Mouse (Mus musculus): ENCODE data around the gene Bcas1. TPM values are rescaled to one million over a fixed set of nuclear protein-coding genes. Genes with fewer than 3 reads are reported as not detected.
A peak's percentile ranks its signal among the peaks of the same experiment; 100 is the strongest.

Bcas1 gene
- polyA plus RNA-seq, 1 experiment from 2014 or later = 33.0 TPM

GRCm38 (mm10) chr2:170373391-170373790, 54.3 kb downstream of the Bcas1 start:
- 89% methylated on average over 10 of the region's 10 CpGs for WGBS
- Histone ChIP-seq H3K36me3 (ENCODE audit: control insufficient read depth, insufficient read depth, low read length) (no peaks in the 10 kb centered on the region), H3K9me3 (ENCODE audit: control insufficient read depth, low read length) (no peaks in the 10 kb centered on the region), H3K27ac (replicated peaks) (no peak overlapping the region), H3K4me1 (replicated peaks; ENCODE audit: control insufficient read depth, insufficient read depth) (no peaks in the 10 kb centered on the region), H3K4me2 (replicated peaks; ENCODE audit: low read depth) (no peak overlapping the region), H3K4me3 (ENCODE audit: low read depth, low read length) (no peak overlapping the region), H3K9ac (ENCODE audit: low read length) (no peak overlapping the region), H3K27me3 (ENCODE audit: control insufficient read depth, insufficient read depth, low read length) (no peaks in the 10 kb centered on the region)
- no peak for TF ChIP-seq EP300 (optimal IDR thresholded peaks at IDR 0.05)
- no peak for TF ChIP-seq CTCF (IDR thresholded peaks at IDR 0.05; ENCODE audit: low read depth)
- DNase-seq (ENCODE audit: low spot score) (no peak), ATAC-seq (ENCODE audit: low FRiP score, low TSS enrichment) (no peak)

- no peak for DNase-seq (ENCODE audit: low spot score)
- TF ChIP-seq CTCF (IDR thresholded peaks at IDR 0.05; ENCODE audit: low read depth) = no peak
- TF ChIP-seq EP300 (optimal IDR thresholded peaks at IDR 0.05) = no peak
- H3K27ac ChIP-seq (replicated peaks) = no peak overlapping the region
These were observed 62.0 kb downstream of the Bcas1 start for GRCm38 (mm10) chr2:170365676-170366075.

GRCm38 (mm10) chr2:170365271-170365670, 62.4 kb downstream of the Bcas1 start:
- DNase-seq (ENCODE audit: low spot score) (no peak), ATAC-seq (ENCODE audit: low FRiP score, low TSS enrichment) (no peak)
- WGBS = 24% methylated on average over 3 of the region's 3 CpGs
- Histone ChIP-seq H3K4me1 (replicated peaks; ENCODE audit: control insufficient read depth, insufficient read depth) (no peaks in the 10 kb centered on the region), H3K27me3 (ENCODE audit: control insufficient read depth, insufficient read depth, low read length) (no peaks in the 10 kb centered on the region), H3K9ac (ENCODE audit: low read length) (no peak overlapping the region), H3K9me3 (ENCODE audit: control insufficient read depth, low read length) (no peaks in the 10 kb centered on the region), H3K4me3 (ENCODE audit: low read depth, low read length) (no peak overlapping the region), H3K36me3 (ENCODE audit: control insufficient read depth, insufficient read depth, low read length) (no peaks in the 10 kb centered on the region), H3K4me2 (replicated peaks; ENCODE audit: low read depth) (no peak overlapping the region), H3K27ac (replicated peaks) (no peak overlapping the region)
- no peak for TF ChIP-seq EP300 (optimal IDR thresholded peaks at IDR 0.05)
- no peak for TF ChIP-seq CTCF (IDR thresholded peaks at IDR 0.05; ENCODE audit: low read depth)

More at GRCm38 (mm10) chr2:170365676-170366075, 62.0 kb downstream of the Bcas1 start:
- Histone ChIP-seq H3K4me1 (replicated peaks; ENCODE audit: control insufficient read depth, insufficient read depth) (no peaks in the 10 kb centered on the region), H3K27me3 (ENCODE audit: control insufficient read depth, insufficient read depth, low read length) (no peaks in the 10 kb centered on the region), H3K4me3 (ENCODE audit: low read depth, low read length) (no peak overlapping the region), H3K9me3 (ENCODE audit: control insufficient read depth, low read length) (no peaks in the 10 kb centered on the region), H3K4me2 (replicated peaks; ENCODE audit: low read depth) (no peak overlapping the region), H3K36me3 (ENCODE audit: control insufficient read depth, insufficient read depth, low read length) (no peaks in the 10 kb centered on the region), H3K9ac (ENCODE audit: low read length) (no peak overlapping the region)
- ATAC-seq (ENCODE audit: low FRiP score, low TSS enrichment) = no peak
- WGBS = 82% methylated on average over 2 of the region's 2 CpGs

- 59% methylated on average over 16 of the region's 16 CpGs for WGBS
- TF ChIP-seq CTCF (IDR thresholded peaks at IDR 0.05; ENCODE audit: low read depth) = peak; percentile 52
- TF ChIP-seq EP300 (optimal IDR thresholded peaks at IDR 0.05) = no peak
- no peak overlapping the region for H3K27ac ChIP-seq (replicated peaks)
- H3K9ac ChIP-seq (ENCODE audit: low read length) = no peak overlapping the region
- H3K4me3 ChIP-seq (ENCODE audit: low read depth, low read length) = no peak overlapping the region
- no peaks in the 10 kb centered on the region for H3K9me3 ChIP-seq (ENCODE audit: control insufficient read depth, low read length)
- no peak overlapping the region for H3K4me2 ChIP-seq (replicated peaks; ENCODE audit: low read depth)
- DNase-seq (ENCODE audit: low spot score) = peak; percentile 37
- no peaks in the 10 kb centered on the region for H3K36me3 ChIP-seq (ENCODE audit: control insufficient read depth, insufficient read depth, low read length)
- no peaks in the 10 kb centered on the region for H3K27me3 ChIP-seq (ENCODE audit: control insufficient read depth, insufficient read depth, low read length)
- no peaks in the 10 kb centered on the region for H3K4me1 ChIP-seq (replicated peaks; ENCODE audit: control insufficient read depth, insufficient read depth)
- ATAC-seq (ENCODE audit: low FRiP score, low TSS enrichment) = 0 out of 2 replicates have a peak, but pooled peaks have one; percentile 21
These were observed 70.8 kb downstream of the Bcas1 start for GRCm38 (mm10) chr2:170356667-170357374.

GRCm38 (mm10) chr2:170354963-170355367, 72.7 kb downstream of the Bcas1 start:
- 6% methylated on average over 10 of the region's 10 CpGs for WGBS
- DNase-seq (ENCODE audit: low spot score) = peak; percentile 83

GRCm38 (mm10) chr2:170352273-170352672, 75.4 kb downstream of the Bcas1 start:
- no peak for ATAC-seq (ENCODE audit: low FRiP score, low TSS enrichment)
- no peaks in the 10 kb centered on the region for H3K4me1 ChIP-seq (replicated peaks; ENCODE audit: control insufficient read depth, insufficient read depth)
- no peak overlapping the region for H3K4me3 ChIP-seq (ENCODE audit: low read depth, low read length)
- no peak overlapping the region for H3K9ac ChIP-seq (ENCODE audit: low read length)
- H3K27ac ChIP-seq (replicated peaks) = no peak overlapping the region
- H3K4me2 ChIP-seq (replicated peaks; ENCODE audit: low read depth) = no peak overlapping the region
- 88% methylated on average over 4 of the region's 4 CpGs for WGBS
- DNase-seq (ENCODE audit: low spot score) = no peak
- TF ChIP-seq CTCF (IDR thresholded peaks at IDR 0.05; ENCODE audit: low read depth) (no peak), EP300 (optimal IDR thresholded peaks at IDR 0.05) (no peak)
- H3K9me3 ChIP-seq (ENCODE audit: control insufficient read depth, low read length) = no peaks in the 10 kb centered on the region
- no peaks in the 10 kb centered on the region for H3K36me3 ChIP-seq (ENCODE audit: control insufficient read depth, insufficient read depth, low read length)
- H3K27me3 ChIP-seq (ENCODE audit: control insufficient read depth, insufficient read depth, low read length) = no peaks in the 10 kb centered on the region

More at GRCm38 (mm10) chr2:170354963-170355367, 72.7 kb downstream of the Bcas1 start:
- Histone ChIP-seq H3K36me3 (ENCODE audit: control insufficient read depth, insufficient read depth, low read length) (no peaks in the 10 kb centered on the region), H3K4me3 (ENCODE audit: low read depth, low read length) (no peak overlapping the region), H3K9me3 (ENCODE audit: control insufficient read depth, low read length) (no peaks in the 10 kb centered on the region), H3K27me3 (ENCODE audit: control insufficient read depth, insufficient read depth, low read length) (no peaks in the 10 kb centered on the region), H3K27ac (replicated peaks) (no peak overlapping the region), H3K4me1 (replicated peaks; ENCODE audit: control insufficient read depth, insufficient read depth) (no peaks in the 10 kb centered on the region), H3K9ac (ENCODE audit: low read length) (no peak overlapping the region), H3K4me2 (replicated peaks; ENCODE audit: low read depth) (peak overlapping the region; percentile 39; the same call in 1 of the 2 replicates)
- ATAC-seq (ENCODE audit: low FRiP score, low TSS enrichment) = peak; percentile 70
- TF ChIP-seq EP300 (optimal IDR thresholded peaks at IDR 0.05) (no peak), CTCF (IDR thresholded peaks at IDR 0.05; ENCODE audit: low read depth) (peak; percentile 96)
